Mouse (Mus musculus) heart, adult 11 months (tissue): ENCODE results near the gene Zc2hc1b.

Experiments
- DNase-seq: peaks from one replicate; pipeline ENCODE4 v3.0.0; 2022

Gene Zc2hc1b

DNA sequence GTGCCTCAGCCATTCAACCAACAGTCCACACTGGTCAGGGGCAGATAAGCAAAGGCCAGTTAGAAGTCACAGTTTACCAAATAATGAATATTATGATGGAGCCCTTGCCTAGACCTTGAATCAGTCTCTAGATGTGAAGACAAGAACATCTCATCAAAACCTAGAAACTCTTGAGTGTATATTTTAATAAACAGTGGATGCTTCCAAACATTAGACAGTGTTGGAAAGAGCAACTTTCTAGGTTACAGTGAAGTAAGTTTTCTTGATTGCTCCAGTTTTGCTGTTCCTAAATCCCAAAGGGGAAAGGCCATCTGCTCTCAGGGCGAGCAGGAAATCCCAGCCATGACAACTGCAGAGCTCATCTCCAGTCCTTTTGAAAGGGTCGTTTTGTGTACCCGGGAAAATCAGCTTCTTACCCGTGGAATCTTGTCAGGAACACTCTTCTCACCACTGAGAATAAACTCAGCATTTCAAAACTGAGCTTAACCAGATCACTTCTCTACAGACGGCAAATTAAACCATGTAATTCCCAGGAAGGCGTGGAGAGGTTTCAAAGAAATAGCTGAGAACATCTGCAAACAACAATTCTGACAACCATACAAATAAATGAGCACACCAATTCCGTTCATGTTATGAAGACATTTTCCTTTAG is at the start of gene Zc2hc1b:
TSS of gene Zc2hc1b (minus strand) at position 51 of the 652 bp plus-strand sequence.
- peak; percentile 56 for DNase-seq

GRCm38 (mm10) chr10:13225377-13226063 is 47.7 kb upstream of the Zc2hc1b start:
- peak; percentile 52 for DNase-seq

- peak; percentile 34 for DNase-seq
Measured at GRCm38 (mm10) chr10:13222135-13222534, 44.3 kb upstream of the Zc2hc1b start.

DNA sequence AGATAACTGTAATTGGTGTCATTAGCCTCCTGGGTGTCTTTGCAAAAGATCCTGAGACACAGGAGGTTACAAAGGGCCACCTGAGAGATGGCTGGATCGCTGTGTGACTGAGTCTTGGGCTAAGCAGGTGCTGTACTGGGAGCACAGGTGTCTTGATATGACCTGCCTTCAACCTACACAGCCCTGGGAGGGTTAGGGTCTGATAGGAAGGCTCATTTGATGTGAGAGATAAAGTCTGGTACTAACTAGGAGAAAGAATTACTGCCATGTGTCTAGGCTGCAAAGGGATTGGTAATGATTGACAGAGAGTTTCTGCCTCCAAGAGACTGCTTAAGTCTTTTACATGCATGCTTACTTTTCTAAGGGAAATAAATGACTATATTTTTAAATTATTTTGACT is 42.2 kb upstream of the Zc2hc1b start:
- DNase-seq: peak; percentile 79

- peak; percentile 80 for DNase-seq
Measured at GRCm38 (mm10) chr10:13213956-13214355, 36.1 kb upstream of the Zc2hc1b start.

DNA sequence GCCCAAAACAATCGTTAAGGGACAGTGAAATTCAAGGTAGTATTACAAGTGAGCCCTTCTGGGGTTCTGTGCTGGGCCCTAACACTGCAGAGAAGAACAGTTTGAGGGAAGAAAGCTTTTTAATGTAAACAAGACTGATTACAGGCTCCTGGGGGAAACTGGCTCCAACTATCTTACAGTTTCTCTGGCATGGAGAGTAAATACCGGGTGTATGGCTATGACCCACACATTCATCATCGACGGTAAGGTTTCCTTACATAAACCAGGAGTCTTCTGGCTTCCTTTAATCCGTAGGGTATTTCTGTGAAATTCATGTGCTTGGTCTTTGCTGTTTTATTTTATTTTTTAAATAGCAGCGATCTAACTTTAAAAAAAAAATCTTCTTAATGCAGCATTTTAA is 35.0 kb upstream of the Zc2hc1b start:
- DNase-seq: no peak

DNA sequence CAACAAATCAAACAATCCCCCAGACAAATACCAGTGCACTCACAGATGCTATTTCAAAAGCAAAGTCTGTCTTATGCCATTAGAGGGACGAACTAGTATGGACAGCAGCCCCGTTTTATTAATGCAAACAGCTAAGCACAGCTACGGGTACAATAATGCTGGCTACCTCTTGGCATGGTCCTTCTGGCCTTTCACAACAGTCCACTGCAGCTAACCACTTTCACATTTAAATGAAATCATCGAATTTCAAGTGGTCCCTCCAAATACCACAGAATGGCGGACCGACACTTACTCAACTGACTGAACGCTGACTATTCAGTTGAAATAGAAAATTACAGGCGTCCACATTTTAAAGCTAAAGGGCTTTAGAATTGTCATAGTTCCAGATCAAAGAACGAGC is 34.5 kb upstream of the Zc2hc1b start:
- DNase-seq: peak; percentile 58

DNA sequence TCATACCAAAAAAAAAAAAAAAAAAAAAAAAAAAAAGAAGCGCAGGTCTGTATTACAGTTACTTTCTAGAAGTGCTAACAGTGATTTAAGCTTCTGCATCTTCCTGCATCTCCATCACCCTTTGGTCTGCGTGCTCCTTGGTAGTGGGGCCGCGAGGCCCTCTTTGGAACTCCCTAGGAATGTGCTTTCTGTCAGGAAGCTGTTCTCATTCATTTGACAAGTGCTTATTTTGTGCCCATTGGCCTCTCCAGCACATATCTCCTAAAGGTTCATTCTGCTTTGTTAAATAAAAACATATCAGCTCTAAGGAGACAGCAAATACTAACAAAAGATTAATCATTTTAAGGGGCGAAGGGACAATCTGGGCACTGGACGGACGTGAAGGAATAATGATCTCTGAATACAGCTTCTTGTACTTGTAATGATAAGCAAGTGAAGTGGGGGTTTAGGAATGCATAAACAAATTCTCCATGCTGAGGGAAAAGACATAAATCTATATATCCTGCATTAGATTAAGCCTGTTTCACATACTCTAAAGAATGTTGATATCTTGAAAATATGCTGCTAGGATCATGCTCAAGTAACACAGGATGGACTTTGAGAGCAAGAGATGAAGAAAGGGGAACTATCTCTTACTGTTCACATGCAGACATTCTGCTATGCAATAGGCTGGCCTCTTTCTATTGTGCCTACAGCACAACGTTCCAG is 32.3 kb upstream of the Zc2hc1b start:
- peak; percentile 25 for DNase-seq

DNA sequence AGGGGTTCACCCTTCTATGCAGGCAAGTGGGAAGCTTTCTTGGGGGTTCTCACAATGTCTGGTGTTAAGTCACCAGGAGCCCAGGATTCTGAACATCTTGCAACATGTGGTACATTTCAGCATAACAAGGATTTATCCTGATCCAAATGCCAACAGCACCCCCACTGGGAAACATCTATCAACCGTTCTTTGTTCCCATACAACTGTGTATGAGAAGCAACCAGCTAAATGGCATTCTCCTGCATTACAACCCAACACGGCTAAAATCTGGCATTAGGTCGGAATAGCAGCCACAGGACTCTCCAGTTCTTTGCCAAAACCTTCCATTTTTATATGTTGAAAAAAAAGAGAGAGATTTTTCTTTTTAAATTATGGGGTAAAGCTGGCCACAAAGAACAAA is 31.7 kb upstream of the Zc2hc1b start:
- DNase-seq: peak; percentile 36

DNA sequence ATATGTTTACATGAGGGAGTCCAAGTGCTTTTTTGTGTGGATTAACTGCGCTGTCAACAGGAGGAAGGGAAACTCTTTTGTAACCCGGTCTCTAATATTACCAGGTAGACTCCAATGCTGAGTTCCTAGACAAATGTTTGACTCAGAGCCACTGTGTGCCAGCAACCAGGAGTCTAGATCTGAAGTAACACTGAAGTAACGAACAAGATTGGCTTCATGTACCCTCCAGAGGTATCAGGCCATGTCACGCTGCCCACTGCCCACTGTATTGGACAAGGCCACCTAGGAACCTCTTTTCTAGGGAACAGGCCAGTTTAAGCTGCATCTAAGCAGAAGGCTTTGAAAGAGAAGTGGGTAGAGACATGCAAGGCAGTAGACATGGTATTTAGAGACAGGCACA is 31.2 kb upstream of the Zc2hc1b start:
- peak; percentile 76 for DNase-seq

DNA sequence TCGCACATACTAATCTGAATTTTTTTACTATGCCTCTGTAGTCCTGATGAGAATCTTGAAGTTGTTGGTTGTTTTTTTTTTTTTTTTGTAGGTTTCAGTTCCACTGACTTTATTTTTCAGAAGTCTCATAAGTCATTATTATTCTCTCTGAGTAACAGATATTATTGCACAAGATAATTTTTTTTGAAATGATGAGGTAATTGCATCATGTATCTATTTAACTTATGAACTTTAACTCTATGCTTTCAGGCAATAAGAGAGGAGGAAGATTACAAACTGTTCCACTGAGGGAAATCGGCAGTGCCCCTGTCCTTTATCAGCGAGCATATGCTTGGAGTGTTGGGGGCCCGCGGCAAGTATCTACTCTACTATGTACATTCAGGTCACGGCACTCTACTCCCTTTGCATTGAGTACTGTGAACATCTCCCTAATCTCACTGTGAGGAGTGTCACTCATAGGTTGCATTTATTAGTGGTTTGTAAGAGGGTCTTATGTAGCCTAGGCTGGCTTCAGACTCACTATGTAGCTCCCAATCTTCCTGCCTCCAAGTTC is 24.0 kb upstream of the Zc2hc1b start:
- no peak for DNase-seq

DNA sequence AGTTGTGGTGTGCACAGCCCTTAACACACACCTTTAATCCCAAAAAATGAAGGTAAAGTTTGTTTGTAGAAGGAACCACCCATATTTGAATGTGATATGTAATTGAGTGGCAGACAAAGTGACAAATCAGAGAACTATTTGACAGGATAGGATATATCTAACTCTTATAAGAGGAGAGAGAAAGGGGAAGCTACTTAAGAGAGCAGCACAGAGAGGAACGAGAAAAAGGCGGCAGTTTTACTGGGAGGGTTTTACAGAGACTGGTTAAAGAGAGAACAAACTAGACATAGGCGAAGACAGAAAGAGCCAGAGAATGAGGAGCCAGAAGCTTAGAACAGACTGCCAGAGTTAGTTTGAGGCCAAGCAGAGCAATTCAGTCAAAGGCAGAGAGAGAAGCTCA is 23.0 kb upstream of the Zc2hc1b start:
- DNase-seq: no peak

DNA sequence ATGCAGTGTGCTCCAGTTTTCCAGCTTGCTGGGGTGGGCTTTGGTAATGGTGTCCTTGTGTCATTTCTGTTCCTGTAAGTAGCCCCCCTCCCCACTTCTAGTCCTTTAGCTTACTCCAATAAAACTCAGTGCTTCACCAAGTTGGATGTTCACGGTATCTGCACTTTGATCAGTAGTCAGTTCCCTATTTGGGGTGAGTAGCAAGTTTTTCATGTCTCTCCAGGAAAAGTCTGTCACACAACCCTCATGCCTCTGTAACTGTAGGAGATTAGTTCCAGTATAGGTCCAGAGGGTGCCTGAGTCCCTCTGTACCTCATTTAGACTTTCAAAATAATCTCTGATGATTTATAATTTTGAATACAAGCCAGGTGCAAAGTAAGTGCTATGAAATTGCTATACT is 21.4 kb upstream of the Zc2hc1b start:
- no peak for DNase-seq

DNA sequence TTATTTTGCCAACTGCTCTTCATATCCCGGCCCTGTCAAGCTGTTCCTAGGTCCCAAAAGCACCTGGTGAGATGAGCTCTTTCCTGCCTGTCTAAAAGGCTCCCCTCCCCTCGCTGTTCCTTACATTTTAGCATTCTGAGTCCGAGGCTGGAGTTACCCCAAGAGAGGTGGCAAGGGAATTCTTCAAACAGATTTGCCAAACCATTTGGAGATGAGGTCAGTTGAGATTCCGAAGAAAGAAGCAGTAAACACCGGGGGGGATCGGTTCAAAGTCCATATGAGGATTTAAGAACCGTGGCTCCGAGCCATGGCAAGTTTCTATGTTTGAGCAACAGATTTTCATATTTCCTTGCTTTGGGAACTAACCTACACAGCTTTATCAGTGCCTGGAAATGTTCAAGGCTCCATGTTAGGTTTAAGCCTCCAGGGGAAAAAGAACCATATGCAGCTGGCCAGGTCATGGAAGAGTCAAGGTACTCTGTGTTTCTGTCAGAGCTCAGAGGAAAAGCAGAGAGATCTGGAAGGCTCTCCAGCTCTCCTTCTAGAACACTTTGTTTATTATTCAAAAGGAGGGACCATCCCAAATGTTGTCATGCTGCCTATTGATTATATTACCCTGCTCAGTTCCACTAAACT is 19.2 kb upstream of the Zc2hc1b start:
- DNase-seq: peak; percentile 54

GRCm38 (mm10) chr10:13193496-13193895 is 15.7 kb upstream of the Zc2hc1b start:
- peak; percentile 85 for DNase-seq

GRCm38 (mm10) chr10:13192731-13193351 is 15.0 kb upstream of the Zc2hc1b start, which contains the start of gene Ltv1:
TSS of gene Ltv1 (minus strand) at chr10:13193168.
- DNase-seq: peak; percentile 99

DNA sequence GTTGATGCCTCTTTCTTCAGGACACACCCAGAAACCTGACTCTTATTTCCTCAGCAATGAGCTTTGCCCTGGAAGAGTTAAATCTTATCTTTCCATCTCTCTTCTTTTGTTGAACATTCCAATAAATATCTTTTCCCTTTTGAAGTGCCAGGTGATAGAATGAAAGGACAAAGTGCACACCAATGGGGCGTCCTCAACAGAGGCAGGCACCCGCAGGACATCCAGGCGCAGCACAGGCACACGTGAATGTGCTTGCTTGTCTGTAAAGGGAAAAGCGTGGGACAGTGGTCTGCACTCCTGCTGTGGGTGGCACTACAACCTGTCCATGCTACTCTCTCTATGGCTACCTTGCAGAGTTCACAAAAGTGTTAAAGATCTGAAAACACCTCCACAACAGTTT is 12.1 kb upstream of the Zc2hc1b start:
- no peak for DNase-seq

- DNase-seq: no peak
Measured at GRCm38 (mm10) chr10:13186754-13187153, 8.9 kb upstream of the Zc2hc1b start.

GRCm38 (mm10) chr10:13184170-13184766 is 6.4 kb upstream of the Zc2hc1b start:
- peak; percentile 57 for DNase-seq

DNA sequence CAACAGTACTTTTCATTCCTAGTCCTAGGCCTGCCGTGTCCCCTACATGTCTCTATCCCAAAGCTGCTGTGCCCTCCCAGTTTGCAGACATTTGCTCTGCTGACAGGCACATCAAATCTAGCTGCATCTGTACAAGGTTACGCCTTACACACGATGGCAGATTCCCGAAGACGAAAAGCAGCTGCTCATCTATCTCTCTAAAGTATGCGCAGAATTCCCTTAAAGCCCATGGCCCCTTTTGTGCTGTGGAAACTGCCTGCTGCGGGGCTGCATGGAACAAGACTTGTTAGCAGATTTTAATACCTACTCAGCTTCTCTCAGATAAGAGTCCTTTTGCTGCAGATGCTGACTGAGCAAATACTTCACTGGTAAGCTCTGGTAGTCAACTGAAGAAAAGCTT is 2.4 kb upstream of the Zc2hc1b start:
- DNase-seq: peak; percentile 45

DNA sequence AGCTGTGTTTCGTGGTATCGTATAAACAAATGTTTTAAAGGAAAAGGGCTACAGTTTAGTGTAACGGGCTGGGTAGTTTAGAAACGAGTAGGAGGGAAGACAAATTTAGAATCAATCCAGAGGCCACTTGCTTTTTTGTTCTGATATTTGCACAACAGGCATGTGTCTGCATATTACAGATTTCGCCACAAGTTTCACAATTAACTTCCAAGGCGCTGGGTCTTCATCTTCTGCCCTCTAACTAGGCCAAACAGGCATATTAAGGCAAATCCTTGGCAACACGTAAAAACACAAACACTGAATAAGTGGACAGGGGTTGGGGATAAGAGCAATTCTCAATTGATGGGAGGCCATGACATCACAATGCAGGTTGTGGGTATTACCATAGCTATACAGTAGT is 2.0 kb downstream of the Zc2hc1b start:
- peak; percentile 40 for DNase-seq

DNA sequence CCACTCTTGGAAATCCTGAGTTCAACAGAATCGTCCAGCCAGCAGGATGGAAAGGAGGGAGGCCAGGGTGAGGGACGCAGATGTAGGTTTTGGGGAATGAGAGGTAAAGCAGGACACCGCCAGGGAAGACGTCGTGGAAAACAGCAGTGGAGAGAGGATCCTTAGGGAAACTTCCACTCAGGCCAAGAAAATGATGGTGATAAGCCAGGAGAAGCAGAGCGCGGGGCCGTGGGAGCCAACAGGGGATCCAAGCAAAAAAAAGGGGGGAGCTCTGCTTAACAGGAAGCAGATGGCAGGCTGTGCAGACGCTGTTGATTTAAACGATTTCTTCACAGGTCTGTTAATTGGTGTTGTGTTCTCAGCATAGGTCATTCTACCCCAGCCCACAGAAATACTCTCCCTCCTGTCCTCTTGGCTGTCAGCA is 5.0 kb downstream of the Zc2hc1b start:
- peak; percentile 86 for DNase-seq
